Mouse (Mus musculus) lung, adult 2 months (tissue): Measurements from ENCODE around the gene Gzmd.
"Not testable (repeated sequence)": the region's sequence is repeated elsewhere in the genome, so short reads cannot be mapped to it uniquely, and the experiment has no call there.

Experiments
- CTCF ChIP-seq: fragments of 200-500 bp; IDR thresholded peaks from 2 replicates; pipeline ENCODE4 v1.5.1; 2011; ENCODE audit warnings: mild to moderate bottlenecking, low read length, control low read depth; ENCODE audit not compliant: insufficient read depth
- POLR2A ChIP-seq: fragments of 200-500 bp; IDR thresholded peaks from 2 replicates; pipeline ENCODE4 v1.6.1; 2011; ENCODE audit warnings: low read depth, mild to moderate bottlenecking, control low read depth, low read length, borderline replicate concordance; ENCODE audit errors: extremely low read depth

- peak; percentile 55 for TF ChIP-seq CTCF
- not testable (repeated sequence) for TF ChIP-seq POLR2A
These were observed 45.2 kb upstream of the Gzmd start for GRCm38 (mm10) chr14:56177651-56178050.
